Mouse (Mus musculus) lung, postnatal 0 days (tissue): ENCODE data around the gene Esrrg. TPM values are rescaled to one million over a fixed set of nuclear protein-coding genes. Genes with fewer than 3 reads are reported as not detected.

ENCODE experiments used
- ATAC-seq: fragments of 200-750 bp; cut with Nextera tagmentation; 2 replicates; pipeline ENCODE4 v1.8.0; 2017; ENCODE audit warnings: moderate library complexity
- DNase-seq: peaks from one replicate; pipeline ENCODE4 v3.0.0-alpha.2; 2016; ENCODE audit warnings: low spot score
- H3K27ac ChIP-seq: fragments of 300-500 bp; sonication (generic); 2 replicates; pipeline ENCODE4 v1.5.1; 2014; ENCODE audit warnings: antibody characterized with exemption, mild to moderate bottlenecking, low read length, mixed read lengths
- H3K27me3 ChIP-seq: fragments of 300-500 bp; sonication (generic); replicated peaks from 2 replicates; pipeline ENCODE4 v1.6.1; 2014; ENCODE audit warnings: low read length, mixed read lengths; ENCODE audit not compliant: insufficient read depth
- H3K36me3 ChIP-seq: fragments of 300-500 bp; sonication (generic); 2 replicates; pipeline ENCODE4 v1.6.1; 2014; ENCODE audit warnings: low read length, mixed read lengths; ENCODE audit not compliant: insufficient read depth
- H3K4me1 ChIP-seq: fragments of 300-500 bp; sonication (generic); 2 replicates; pipeline ENCODE4 v1.6.1; 2014; ENCODE audit warnings: antibody characterized with exemption, low read depth, low read length, mixed read lengths; ENCODE audit not compliant: insufficient read depth
- H3K4me2 ChIP-seq: fragments of 300-500 bp; sonication (generic); replicated peaks from 2 replicates; pipeline ENCODE4 v1.6.1; 2014; ENCODE audit warnings: low read depth, mild to moderate bottlenecking, low read length, moderate library complexity, mixed read lengths
- H3K4me3 ChIP-seq: fragments of 300-500 bp; sonication (generic); 2 replicates; pipeline ENCODE4 v1.5.1; 2014; ENCODE audit warnings: low read depth, low read length
- H3K9ac ChIP-seq: fragments of 300-500 bp; sonication (generic); replicated peaks from 2 replicates; pipeline ENCODE4 v1.6.1; 2014; ENCODE audit warnings: low read depth, mild to moderate bottlenecking
- H3K9me3 ChIP-seq: fragments of 300-500 bp; sonication (generic); 2 replicates; pipeline ENCODE4 v1.6.1; 2016; ENCODE audit warnings: low read length, mixed read lengths
- CTCF ChIP-seq: IDR thresholded peaks from 2 replicates; pipeline ENCODE4 v1.5.1; 2016; ENCODE audit warnings: antibody characterized with exemption, mild to moderate bottlenecking
- EP300 ChIP-seq: IDR thresholded peaks from 2 replicates; pipeline ENCODE4 v1.6.1; 2016; ENCODE audit warnings: antibody characterized with exemption, mild to moderate bottlenecking, control low read depth
- WGBS: fragments of 180-500 bp; shearing (Covaris S2); extraction: QIAGEN DNeasy Blood & Tissue Kit; methylation state at CpG from one replicate; pipeline ENCODE4 v1.1.7; 2014; 5-methylcytosine and 5-hydroxymethylcytosine counted together
- polyA plus RNA-seq: library from polyadenylated mRNA; unstranded; fragments of >200 nt; fragmentation: Nextera tagmentation; extraction: Ambion mirVana; gene quantifications from 2 replicates; pipeline ENCODE4 v1.2.1, GENCODE M21; 2015

The Esrrg gene
- polyA plus RNA-seq, 1 experiment from 2014 or later = 0.54 TPM

- WGBS = 62% methylated on average over 7 of the region's 7 CpGs
- H3K27ac ChIP-seq = no peak overlapping the region
- TF ChIP-seq EP300 (no peak), CTCF (no peak)
- H3K4me2 ChIP-seq = no peak overlapping the region
- DNase-seq = no peak
- H3K9me3 ChIP-seq = no peaks in the 10 kb centered on the region
- no peak for ATAC-seq
- H3K4me1 ChIP-seq = no peaks in the 10 kb centered on the region
- H3K27me3 ChIP-seq = no peaks in the 10 kb centered on the region
- H3K4me3 ChIP-seq = no peak overlapping the region
- no peaks in the 10 kb centered on the region for H3K36me3 ChIP-seq
- no peak overlapping the region for H3K9ac ChIP-seq
These were observed 548.8 kb downstream of the Esrrg start for GRCm38 (mm10) chr1:188157237-188157955.

- Histone ChIP-seq H3K9ac (no peak overlapping the region), H3K4me3 (no peak overlapping the region), H3K9me3 (no peaks in the 10 kb centered on the region), H3K27ac (no peak overlapping the region), H3K27me3 (no peaks in the 10 kb centered on the region), H3K4me2 (no peak overlapping the region), H3K36me3 (no peaks in the 10 kb centered on the region), H3K4me1 (no peaks in the 10 kb centered on the region)
- DNase-seq (no peak), ATAC-seq (no peak)
- 50% methylated on average over 1 of the region's 1 CpGs for WGBS
- TF ChIP-seq EP300 = no peak
- no peak for TF ChIP-seq CTCF
These were observed 550.1 kb downstream of the Esrrg start for GRCm38 (mm10) chr1:188158675-188159074.

- TF ChIP-seq EP300 (no peak), CTCF (no peak)
- no peaks in the 10 kb centered on the region for H3K4me1 ChIP-seq
- no peaks in the 10 kb centered on the region for H3K9me3 ChIP-seq
- no peak overlapping the region for H3K9ac ChIP-seq
- H3K4me3 ChIP-seq = no peak overlapping the region
- no peak overlapping the region for H3K27ac ChIP-seq
- H3K4me2 ChIP-seq = no peak overlapping the region
- no peaks in the 10 kb centered on the region for H3K36me3 ChIP-seq
- H3K27me3 ChIP-seq = no peaks in the 10 kb centered on the region
- WGBS = 77% methylated on average over 2 of the region's 2 CpGs
- DNase-seq (no peak), ATAC-seq (no peak)
These were observed 550.5 kb downstream of the Esrrg start for GRCm38 (mm10) chr1:188159108-188159507.

GRCm38 (mm10) chr1:188163058-188163457 lies 554.5 kb downstream of the Esrrg start:
- DNase-seq = no peak
- TF ChIP-seq CTCF = no peak
- TF ChIP-seq EP300 = no peak
- ATAC-seq = no peak
- no peaks in the 10 kb centered on the region for H3K27me3 ChIP-seq
- no peaks in the 10 kb centered on the region for H3K36me3 ChIP-seq
- no peak overlapping the region for H3K9ac ChIP-seq
- H3K4me1 ChIP-seq = no peaks in the 10 kb centered on the region
- H3K9me3 ChIP-seq = no peaks in the 10 kb centered on the region
- no peak overlapping the region for H3K4me2 ChIP-seq
- no peak overlapping the region for H3K4me3 ChIP-seq
- no peak overlapping the region for H3K27ac ChIP-seq

GRCm38 (mm10) chr1:188164251-188164650 lies 555.7 kb downstream of the Esrrg start:
- TF ChIP-seq EP300 = no peak
- no peak for TF ChIP-seq CTCF
- ATAC-seq (no peak), DNase-seq (no peak)
- Histone ChIP-seq H3K4me1 (no peaks in the 10 kb centered on the region), H3K4me3 (no peak overlapping the region), H3K9ac (no peak overlapping the region), H3K27ac (no peak overlapping the region), H3K4me2 (no peak overlapping the region), H3K27me3 (no peaks in the 10 kb centered on the region), H3K9me3 (no peaks in the 10 kb centered on the region), H3K36me3 (no peaks in the 10 kb centered on the region)
- WGBS = 55% methylated on average over 6 of the region's 6 CpGs

GRCm38 (mm10) chr1:188173859-188174258 lies 565.3 kb downstream of the Esrrg start:
- H3K4me1 ChIP-seq = no peaks in the 10 kb centered on the region
- TF ChIP-seq EP300 (no peak), CTCF (no peak)
- no peak overlapping the region for H3K4me3 ChIP-seq
- H3K36me3 ChIP-seq = no peaks in the 10 kb centered on the region
- no peak for ATAC-seq
- no peak overlapping the region for H3K4me2 ChIP-seq
- H3K27me3 ChIP-seq = no peaks in the 10 kb centered on the region
- H3K27ac ChIP-seq = no peak overlapping the region
- 42% methylated on average over 1 of the region's 1 CpGs for WGBS
- no peaks in the 10 kb centered on the region for H3K9me3 ChIP-seq
- no peak for DNase-seq
- H3K9ac ChIP-seq = no peak overlapping the region
